Mouse (Mus musculus): Measurements from ENCODE around the gene Mcm6. TPM values are rescaled to one million over a fixed set of nuclear protein-coding genes. Genes with fewer than 3 reads are reported as not detected.

Gene Mcm6
- polyA plus RNA-seq, 1 experiment = 27.0 TPM

GRCm38 (mm10) chr1:128344232-128344631, 15.2 kb downstream of the Mcm6 start:
- no peaks in the 10 kb centered on the region for H3K27me3 ChIP-seq (ENCODE audit: control insufficient read depth, insufficient read depth, insufficient read length)
- no peak overlapping the region for H3K4me2 ChIP-seq (ENCODE audit: low read depth)
- TF ChIP-seq MYOG (IDR thresholded peaks at IDR 0.05; ENCODE audit: control insufficient read depth in 1 of 3, insufficient read depth in 1 of 3, insufficient read length in 2 of 3, low read depth in 2 of 3) = no peak
- no peak for TF ChIP-seq SRF (IDR thresholded peaks at IDR 0.05; ENCODE audit: control insufficient read depth, insufficient read length, low read depth)
- TF ChIP-seq MAX (IDR thresholded peaks at IDR 0.05; ENCODE audit: low read depth) = no peak
- TF ChIP-seq REST (IDR thresholded peaks at IDR 0.05; ENCODE audit: insufficient read depth, insufficient read length) = no peak
- TF ChIP-seq USF1 (IDR thresholded peaks at IDR 0.05; ENCODE audit: low read depth) = no peak
- TF ChIP-seq MYOD1 (IDR thresholded peaks at IDR 0.05; ENCODE audit: control insufficient read depth in 1 of 3, insufficient read length in 2 of 3, low read depth in 2 of 3) = no peak
- TF ChIP-seq TCF3 (IDR thresholded peaks at IDR 0.05; ENCODE audit: insufficient read length, low read depth) = no peak
- TF ChIP-seq TCF12 (IDR thresholded peaks at IDR 0.05; ENCODE audit: insufficient read depth, poor library complexity, severe bottlenecking) = no peak
- TF ChIP-seq E2F4 (IDR thresholded peaks at IDR 0.05; ENCODE audit: insufficient read depth) = no peak
- no peak for TF ChIP-seq CEBPB (IDR thresholded peaks at IDR 0.05; ENCODE audit: insufficient read depth, poor library complexity, severe bottlenecking)
- TF ChIP-seq POLR2A (IDR thresholded peaks at IDR 0.05; ENCODE audit: insufficient read length, low read depth) = no peak
- TF ChIP-seq POLR2AphosphoS2 (IDR thresholded peaks at IDR 0.05; ENCODE audit: insufficient read length, low read depth) = no peak
- no peak overlapping the region for H3ac ChIP-seq (ENCODE audit: control insufficient read depth, insufficient read length)
- H3K4me3 ChIP-seq = no peak overlapping the region
- peaks cover 35% of the 10 kb centered on the region for H3K36me3 ChIP-seq (ENCODE audit: control insufficient read depth, insufficient read depth)
- H3K79me2 ChIP-seq (ENCODE audit: control insufficient read depth, insufficient read depth) = no peaks in the 10 kb centered on the region

DNA sequence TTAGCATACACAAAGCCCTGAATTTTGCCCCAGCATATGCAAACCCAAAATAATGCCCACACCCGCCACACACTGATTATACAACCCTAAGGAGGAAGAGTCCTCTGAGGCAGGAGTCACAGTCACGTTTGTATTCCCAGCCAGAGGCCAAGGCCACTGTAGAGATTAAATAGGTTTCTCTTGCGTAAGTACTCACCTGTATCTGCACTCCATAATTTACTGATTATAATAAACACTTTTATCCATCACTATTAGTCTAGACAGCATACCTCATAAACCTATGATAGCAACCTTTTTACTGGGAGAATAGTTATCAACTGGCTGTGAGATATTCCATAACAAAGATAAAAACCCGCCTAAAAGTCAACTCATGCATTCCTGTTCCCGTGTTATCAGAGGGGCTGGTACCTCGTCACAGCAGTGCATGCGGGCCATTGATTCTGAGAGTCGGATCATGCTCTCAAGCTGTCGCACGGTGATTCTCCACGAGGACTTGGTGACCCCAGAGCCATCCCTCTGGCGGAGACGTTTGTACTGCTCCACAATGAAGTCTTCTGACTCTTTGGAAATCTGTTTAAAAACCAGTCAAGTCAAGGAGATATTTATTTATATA, 21.6 kb downstream of the Mcm6 start:
- H3K36me3 ChIP-seq (ENCODE audit: control insufficient read depth, insufficient read depth) = peaks cover 35% of the 10 kb centered on the region
- no peaks in the 10 kb centered on the region for H3K27me3 ChIP-seq (ENCODE audit: control insufficient read depth, insufficient read depth, insufficient read length)
- no peak overlapping the region for H3K4me2 ChIP-seq (ENCODE audit: low read depth)
- TF ChIP-seq POLR2AphosphoS2 (IDR thresholded peaks at IDR 0.05; ENCODE audit: insufficient read length, low read depth) = no peak
- TF ChIP-seq MAX (IDR thresholded peaks at IDR 0.05; ENCODE audit: low read depth) = no peak
- TF ChIP-seq E2F4 (IDR thresholded peaks at IDR 0.05; ENCODE audit: insufficient read depth) = no peak
- TF ChIP-seq MYOG (IDR thresholded peaks at IDR 0.05; ENCODE audit: control insufficient read depth in 1 of 3, insufficient read depth in 1 of 3, insufficient read length in 2 of 3, low read depth in 2 of 3) = no peak
- no peak for TF ChIP-seq REST (IDR thresholded peaks at IDR 0.05; ENCODE audit: insufficient read depth, insufficient read length)
- TF ChIP-seq TCF12 (IDR thresholded peaks at IDR 0.05; ENCODE audit: insufficient read depth, poor library complexity, severe bottlenecking) = no peak
- no peak for TF ChIP-seq POLR2A (IDR thresholded peaks at IDR 0.05; ENCODE audit: insufficient read length, low read depth)
- TF ChIP-seq CEBPB (IDR thresholded peaks at IDR 0.05; ENCODE audit: insufficient read depth, poor library complexity, severe bottlenecking) = no peak
- TF ChIP-seq MYOD1 (IDR thresholded peaks at IDR 0.05; ENCODE audit: control insufficient read depth in 1 of 3, insufficient read length in 2 of 3, low read depth in 2 of 3) = no peak
- H3ac ChIP-seq (ENCODE audit: control insufficient read depth, insufficient read length) = no peak overlapping the region
- H3K79me2 ChIP-seq (ENCODE audit: control insufficient read depth, insufficient read depth) = no peaks in the 10 kb centered on the region
- no peak overlapping the region for H3K4me3 ChIP-seq

DNA sequence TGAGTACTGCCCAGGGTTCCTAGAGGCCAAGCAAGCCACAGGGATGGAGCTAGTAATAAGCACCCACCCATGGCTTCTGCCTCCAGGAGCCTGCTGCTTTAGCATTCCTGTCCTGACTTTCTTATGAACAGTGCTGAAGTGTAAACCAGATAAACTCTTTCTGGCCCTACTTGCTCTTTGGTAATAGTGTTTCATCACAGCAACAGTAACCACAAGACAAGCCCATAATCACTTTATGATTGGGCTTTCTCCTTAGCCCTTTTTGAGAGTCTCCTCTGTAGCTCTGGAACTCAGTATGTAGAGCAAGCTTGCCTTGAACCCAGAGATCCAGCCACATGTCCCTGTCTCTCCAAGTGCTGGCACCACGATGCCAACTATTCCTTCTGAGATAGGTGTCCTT, 29.2 kb downstream of the Mcm6 start:
- H3K4me3 ChIP-seq = no peak overlapping the region
- H3K4me2 ChIP-seq (ENCODE audit: low read depth) = no peak overlapping the region
- no peaks in the 10 kb centered on the region for H3K27me3 ChIP-seq (ENCODE audit: control insufficient read depth, insufficient read depth, insufficient read length)
- H3ac ChIP-seq (ENCODE audit: control insufficient read depth, insufficient read length) = no peak overlapping the region
- no peak for TF ChIP-seq POLR2A (IDR thresholded peaks at IDR 0.05; ENCODE audit: insufficient read length, low read depth)
- TF ChIP-seq TCF3 (IDR thresholded peaks at IDR 0.05; ENCODE audit: insufficient read length, low read depth) = no peak
- no peak for TF ChIP-seq MYOG (IDR thresholded peaks at IDR 0.05; ENCODE audit: control insufficient read depth in 1 of 3, insufficient read depth in 1 of 3, insufficient read length in 2 of 3, low read depth in 2 of 3)
- TF ChIP-seq TCF12 (IDR thresholded peaks at IDR 0.05; ENCODE audit: insufficient read depth, poor library complexity, severe bottlenecking) = no peak
- TF ChIP-seq E2F4 (IDR thresholded peaks at IDR 0.05; ENCODE audit: insufficient read depth) = no peak
- H3K36me3 ChIP-seq (ENCODE audit: control insufficient read depth, insufficient read depth) = peaks cover 24% of the 10 kb centered on the region
- no peaks in the 10 kb centered on the region for H3K79me2 ChIP-seq (ENCODE audit: control insufficient read depth, insufficient read depth)

GRCm38 (mm10) chr1:128328218-128328617, 31.2 kb downstream of the Mcm6 start, which contains the start of gene Lct:
Gene Lct, minus strand, starts transcription at chr1:128328318.
- H3K27me3 ChIP-seq (ENCODE audit: control insufficient read depth, insufficient read depth, insufficient read length) = no peaks in the 10 kb centered on the region
- no peak within 1 kb of the TSS for H3K4me3 ChIP-seq
- H3K36me3 ChIP-seq (ENCODE audit: control insufficient read depth, insufficient read depth) = peaks cover 13% of the 10 kb centered on the region
- no peak within 1 kb of the TSS for H3ac ChIP-seq (ENCODE audit: control insufficient read depth, insufficient read length)
- TF ChIP-seq E2F4 (IDR thresholded peaks at IDR 0.05; ENCODE audit: insufficient read depth) (no peak), USF1 (IDR thresholded peaks at IDR 0.05; ENCODE audit: low read depth) (no peak), REST (IDR thresholded peaks at IDR 0.05; ENCODE audit: insufficient read depth, insufficient read length) (no peak), TCF3 (IDR thresholded peaks at IDR 0.05; ENCODE audit: insufficient read length, low read depth) (no peak), MAX (IDR thresholded peaks at IDR 0.05; ENCODE audit: low read depth) (no peak), MYOG (IDR thresholded peaks at IDR 0.05; ENCODE audit: control insufficient read depth in 1 of 3, insufficient read depth in 1 of 3, insufficient read length in 2 of 3, low read depth in 2 of 3) (no peak), TCF12 (IDR thresholded peaks at IDR 0.05; ENCODE audit: insufficient read depth, poor library complexity, severe bottlenecking) (no peak), SRF (IDR thresholded peaks at IDR 0.05; ENCODE audit: control insufficient read depth, insufficient read length, low read depth) (no peak), CEBPB (IDR thresholded peaks at IDR 0.05; ENCODE audit: insufficient read depth, poor library complexity, severe bottlenecking) (no peak)
- no peaks in the 10 kb centered on the region for H3K79me2 ChIP-seq (ENCODE audit: control insufficient read depth, insufficient read depth)
- no peak within 1 kb of the TSS for H3K4me2 ChIP-seq (ENCODE audit: low read depth)

- Histone ChIP-seq H3K4me2 (ENCODE audit: low read depth) (no peak overlapping the region), H3K27me3 (ENCODE audit: control insufficient read depth, insufficient read depth, insufficient read length) (no peaks in the 10 kb centered on the region), H3K79me2 (ENCODE audit: control insufficient read depth, insufficient read depth) (no peaks in the 10 kb centered on the region), H3K36me3 (ENCODE audit: control insufficient read depth, insufficient read depth) (peaks cover 6% of the 10 kb centered on the region), H3K4me3 (no peak overlapping the region), H3ac (ENCODE audit: control insufficient read depth, insufficient read length) (no peak overlapping the region)
- TF ChIP-seq USF1 (IDR thresholded peaks at IDR 0.05; ENCODE audit: low read depth) (no peak), TCF3 (IDR thresholded peaks at IDR 0.05; ENCODE audit: insufficient read length, low read depth) (no peak), E2F4 (IDR thresholded peaks at IDR 0.05; ENCODE audit: insufficient read depth) (no peak), TCF12 (IDR thresholded peaks at IDR 0.05; ENCODE audit: insufficient read depth, poor library complexity, severe bottlenecking) (no peak), POLR2A (IDR thresholded peaks at IDR 0.05; ENCODE audit: insufficient read length, low read depth) (no peak), REST (IDR thresholded peaks at IDR 0.05; ENCODE audit: insufficient read depth, insufficient read length) (no peak), CEBPB (IDR thresholded peaks at IDR 0.05; ENCODE audit: insufficient read depth, poor library complexity, severe bottlenecking) (no peak), MYOG (IDR thresholded peaks at IDR 0.05; ENCODE audit: control insufficient read depth in 1 of 3, insufficient read depth in 1 of 3, insufficient read length in 2 of 3, low read depth in 2 of 3) (no peak), SRF (IDR thresholded peaks at IDR 0.05; ENCODE audit: control insufficient read depth, insufficient read length, low read depth) (no peak), MAX (IDR thresholded peaks at IDR 0.05; ENCODE audit: low read depth) (no peak), POLR2AphosphoS2 (IDR thresholded peaks at IDR 0.05; ENCODE audit: insufficient read length, low read depth) (no peak), MYOD1 (IDR thresholded peaks at IDR 0.05; ENCODE audit: control insufficient read depth in 1 of 3, insufficient read length in 2 of 3, low read depth in 2 of 3) (no peak)
Measured at GRCm38 (mm10) chr1:128327165-128327564, 32.3 kb downstream of the Mcm6 start.

All from myocyte (in vitro differentiated cells).